Mouse (Mus musculus) bone marrow, adult 2 months (tissue): ENCODE results near the gene Klhl10.

Source experiments
- CTCF ChIP-seq: fragments of 200-500 bp; IDR thresholded peaks from 2 replicates; pipeline ENCODE4 v1.5.1; 2011; ENCODE audit warnings: low read length, control low read depth; ENCODE audit not compliant: control insufficient read depth, insufficient read depth
- POLR2A ChIP-seq: fragments of 200-500 bp; IDR thresholded peaks from 2 replicates; pipeline ENCODE4 v1.6.1; 2011; ENCODE audit warnings: low read depth, mild to moderate bottlenecking, control low read depth, low read length, borderline replicate concordance; ENCODE audit not compliant: control insufficient read depth

DNA sequence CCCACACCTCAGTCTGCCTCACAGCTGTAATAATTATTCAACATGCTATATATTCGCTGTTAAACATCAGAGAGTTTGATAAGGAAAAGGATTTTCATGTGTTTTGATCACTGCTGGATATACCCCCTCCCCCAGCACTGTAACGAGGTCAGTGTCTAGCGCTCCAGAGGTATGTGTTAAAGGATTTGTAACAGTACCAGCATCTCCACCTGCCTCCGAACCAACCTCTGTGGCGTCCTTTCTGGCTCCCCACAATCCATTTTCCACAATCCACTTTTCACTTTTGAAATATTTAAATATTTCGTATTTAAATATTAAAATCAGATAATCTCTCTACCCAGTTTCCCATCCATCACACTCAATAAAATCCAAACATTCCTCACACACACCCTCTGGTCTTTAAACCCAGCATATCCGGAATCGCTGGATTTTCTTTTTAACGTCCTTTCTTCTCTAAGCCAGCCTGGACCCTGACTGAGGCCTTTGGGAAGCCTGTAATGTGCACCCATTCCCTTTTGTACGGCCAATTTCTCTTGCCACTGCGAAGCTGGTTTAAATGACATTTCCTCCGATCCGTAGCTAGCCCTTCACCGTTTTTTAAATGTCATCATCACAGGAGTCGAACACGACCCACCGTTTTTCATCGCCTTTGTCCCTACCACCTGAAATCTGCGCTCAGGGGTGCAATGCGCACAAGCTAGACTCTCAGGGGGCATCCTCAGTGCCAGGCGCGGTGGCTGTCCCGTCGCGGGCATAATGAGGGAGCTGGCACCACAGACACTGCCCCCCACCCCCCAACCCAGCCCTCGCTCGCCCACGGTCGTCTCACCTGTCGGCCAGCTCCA lies 29.9 kb downstream of the Klhl10 start:
- no peak for TF ChIP-seq CTCF
- TF ChIP-seq POLR2A = no peak
